Comparison of ENCODE assay signal across 12 mouse cellular contexts in genomic region chr11:22560061-22560460, GRCm38 (mm10). TPM values are rescaled to one million over a fixed set of nuclear protein-coding genes. Genes with fewer than 3 reads are reported as not detected.
DNase-seq lines count a peak whose midpoint lies in the region; ATAC-seq lines count a peak whose summit lies in the region.
"Had no signal": no experiment of that assay in that cellular context is flagged by ENCODE, and none has a peak within 500 bp of the region (broad histone marks: within the 10 kb centered on the region; RNA-seq: fewer than 3 reads in every experiment).

No protein-coding gene starts in this region.

- intact Hi-C loops in heart, postnatal 25 days (cut with DNase I) = no loop called here

- whole genome bisulfite sequencing in heart, embryonic 13.5 days = 81% methylated on average over 1 of the region's 1 CpGs
- 64% methylated on average over 1 of the region's 1 CpGs for WGBS in embryonic facial prominence, embryonic 12.5 days
- WGBS in hindbrain, embryonic 11.5 days = 80% methylated on average over 1 of the region's 1 CpGs
- 37% methylated on average over 1 of the region's 1 CpGs for WGBS in midbrain, embryonic 15.5 days
- 73% methylated on average over 1 of the region's 1 CpGs for WGBS in heart, embryonic 10.5 days

- no peak overlapping the region for H3K4me3 ChIP-seq in heart, embryonic 13.5 days
- H3K4me3 ChIP-seq in embryonic facial prominence, embryonic 12.5 days = no peak overlapping the region
- no peak overlapping the region for H3K4me3 ChIP-seq in hindbrain, embryonic 11.5 days (ENCODE audit: low read depth, low read length)
- H3K4me3 ChIP-seq in midbrain, embryonic 15.5 days = no peak overlapping the region
- no peak overlapping the region for H3K4me3 ChIP-seq in heart, embryonic 10.5 days
- H3K4me3 ChIP-seq: heart, embryonic 15.5 days; limb, embryonic 13.5 days; lung, embryonic 15.5 days had no signal

- H3K27ac ChIP-seq in heart, embryonic 13.5 days (replicated peaks) = 0 out of 2 replicates have a peak overlapping the region, but pooled peaks have one; percentile 26
- peak overlapping the region; percentile 52; the same call in 1 of the 2 replicates for H3K27ac ChIP-seq in embryonic facial prominence, embryonic 12.5 days
- peak overlapping the region; percentile 58; the same call in 1 of the 2 replicates for H3K27ac ChIP-seq in hindbrain, embryonic 11.5 days (ENCODE audit: low read depth, low read length)
- peak overlapping the region; percentile 63 for H3K27ac ChIP-seq in midbrain, embryonic 15.5 days
- no peak overlapping the region for H3K27ac ChIP-seq in heart, embryonic 10.5 days
- H3K27ac ChIP-seq: limb, embryonic 13.5 days; lung, embryonic 15.5 days had no signal

- H3K27me3 ChIP-seq in heart, embryonic 13.5 days (replicated peaks) = no peaks in the 10 kb centered on the region
- H3K27me3 ChIP-seq in embryonic facial prominence, embryonic 12.5 days = no peaks in the 10 kb centered on the region
- no peaks in the 10 kb centered on the region for H3K27me3 ChIP-seq in hindbrain, embryonic 11.5 days (ENCODE audit: control insufficient read depth, insufficient read depth, low read length)
- H3K27me3 ChIP-seq in midbrain, embryonic 15.5 days (replicated peaks) = no peaks in the 10 kb centered on the region
- H3K27me3 ChIP-seq in heart, embryonic 10.5 days (ENCODE audit: insufficient read depth, poor library complexity, severe bottlenecking) = no peaks in the 10 kb centered on the region
- H3K27me3 ChIP-seq: heart, embryonic 15.5 days; limb, embryonic 13.5 days; lung, embryonic 15.5 days had no signal

- H3K36me3 ChIP-seq in heart, embryonic 13.5 days = no peaks in the 10 kb centered on the region
- H3K36me3 ChIP-seq in embryonic facial prominence, embryonic 12.5 days = no peaks in the 10 kb centered on the region
- no peaks in the 10 kb centered on the region for H3K36me3 ChIP-seq in hindbrain, embryonic 11.5 days (ENCODE audit: control insufficient read depth, insufficient read depth, low read length)
- H3K36me3 ChIP-seq in midbrain, embryonic 15.5 days (replicated peaks) = no peaks in the 10 kb centered on the region
- H3K36me3 ChIP-seq in heart, embryonic 10.5 days = no peaks in the 10 kb centered on the region
- H3K36me3 ChIP-seq: G1E; heart, embryonic 15.5 days; limb, embryonic 13.5 days; lung, embryonic 15.5 days had no signal

- no peak for DNase-seq in heart, postnatal 25 days (ENCODE audit: low spot score)
- DNase-seq in hindbrain, embryonic 11.5 days (ENCODE audit: low spot score) = peak; percentile 27
- no peak for DNase-seq in thymus, postnatal 10 days (ENCODE audit: low spot score in 2 of 2)
- no peak for DNase-seq in heart, adult 9 months (ENCODE audit: low spot score in 2 of 2)
- no peak for DNase-seq in heart, embryonic 10.5 days (ENCODE audit: low spot score)

- H3K9ac ChIP-seq in heart, embryonic 13.5 days = no peak overlapping the region
- no peak overlapping the region for H3K9ac ChIP-seq in embryonic facial prominence, embryonic 12.5 days
- no peak overlapping the region for H3K9ac ChIP-seq in hindbrain, embryonic 11.5 days (ENCODE audit: low read depth, low read length)
- H3K9ac ChIP-seq in midbrain, embryonic 15.5 days = no peak overlapping the region
- H3K9ac ChIP-seq: heart, embryonic 15.5 days; limb, embryonic 13.5 days; lung, embryonic 15.5 days had no signal

- no peak overlapping the region for H3K4me2 ChIP-seq in heart, embryonic 13.5 days
- H3K4me2 ChIP-seq in embryonic facial prominence, embryonic 12.5 days (replicated peaks) = no peak overlapping the region
- H3K4me2 ChIP-seq in hindbrain, embryonic 11.5 days (replicated peaks; ENCODE audit: low read depth, low read length) = no peak overlapping the region
- H3K4me2 ChIP-seq in midbrain, embryonic 15.5 days = no peak overlapping the region
- H3K4me2 ChIP-seq: limb, embryonic 13.5 days; lung, embryonic 15.5 days had no signal

- H3K4me1 ChIP-seq in heart, embryonic 13.5 days = peaks cover 13% of the 10 kb centered on the region
- peaks cover 9% of the 10 kb centered on the region for H3K4me1 ChIP-seq in embryonic facial prominence, embryonic 12.5 days
- H3K4me1 ChIP-seq in hindbrain, embryonic 11.5 days (replicated peaks; ENCODE audit: control insufficient read depth, insufficient read depth, low read length) = no peaks in the 10 kb centered on the region
- H3K4me1 ChIP-seq in midbrain, embryonic 15.5 days = peaks cover 13% of the 10 kb centered on the region
- H3K4me1 ChIP-seq in heart, embryonic 10.5 days = peaks cover 6% of the 10 kb centered on the region

- no peaks in the 10 kb centered on the region for H3K9me3 ChIP-seq in heart, embryonic 13.5 days
- no peaks in the 10 kb centered on the region for H3K9me3 ChIP-seq in embryonic facial prominence, embryonic 12.5 days
- H3K9me3 ChIP-seq in hindbrain, embryonic 11.5 days (ENCODE audit: control insufficient read depth, low read length) = no peaks in the 10 kb centered on the region
- no peaks in the 10 kb centered on the region for H3K9me3 ChIP-seq in midbrain, embryonic 15.5 days
- H3K9me3 ChIP-seq in heart, embryonic 10.5 days = no peaks in the 10 kb centered on the region
- H3K9me3 ChIP-seq: G1E; heart, embryonic 15.5 days; limb, embryonic 13.5 days; lung, embryonic 15.5 days had no signal

- ATAC-seq in heart, embryonic 13.5 days (ENCODE audit: extremely low read depth, insufficient number of reproducible peaks, low FRiP score, low TSS enrichment) = no peak
- ATAC-seq in embryonic facial prominence, embryonic 12.5 days (ENCODE audit: insufficient number of reproducible peaks, insufficient read depth, low FRiP score, low TSS enrichment) = peak; percentile 65; the same call in 1 of the 2 replicates
- peak; percentile 69 for ATAC-seq in hindbrain, embryonic 11.5 days (ENCODE audit: low FRiP score)
- ATAC-seq in midbrain, embryonic 15.5 days (replicated peaks) = peak; percentile 41

RNA-seq across cellular contexts. Expression of gene Tmem17, which starts 48.2 kb away (rescaled TPM):
- 9.0 and 12.5 TPM in 2 replicates for polyA plus RNA-seq in heart, embryonic 13.5 days (2015; fragmentation: Nextera tagmentation; extraction: Ambion mirVana)
- total RNA-seq in heart, postnatal 25 days (2021) = 1 to 10 TPM; 1.6 to 1.7 TPM
- polyA plus RNA-seq in embryonic facial prominence, embryonic 12.5 days (2016; fragmentation: Nextera tagmentation; extraction: Ambion mirVana) = 13.5 and 14.7 TPM in 2 replicates
- polyA plus RNA-seq in hindbrain, embryonic 11.5 days (2014; fragmentation: Nextera tagmentation; extraction: Ambion mirVana) = 13.4 and 16.4 TPM in 2 replicates
- polyA plus RNA-seq in midbrain, embryonic 15.5 days (2015; fragmentation: Nextera tagmentation; extraction: Ambion mirVana) = 24.3 and 24.7 TPM in 2 replicates
- 11.1 and 12.5 TPM in 2 replicates for polyA plus RNA-seq in heart, embryonic 10.5 days (2016; fragmentation: Nextera tagmentation; extraction: Ambion mirVana)
- total RNA-seq: G1E had no signal
- polyA plus RNA-seq: G1E had no signal
